Mouse (Mus musculus) MEL (cell line): ENCODE results near the gene Ruvbl1.

Source experiments
- CTCF ChIP-seq, 3 experiments: IDR thresholded peaks in 2 of 3; conservative IDR thresholded peaks in 1 of 3; 2 replicates each; pipeline ENCODE4 v1.5.1; 2011 to 2012; ENCODE audit warnings: low read length in 3 of 3, low read depth in 2 of 3, mild to moderate bottlenecking in 2 of 3, improper control_type of control experiment in 1 of 3, inconsistent platforms in 1 of 3, mixed read lengths in 1 of 3, moderate library complexity in 1 of 3; ENCODE audit not compliant: control insufficient read depth in 1 of 3, insufficient read depth in 1 of 3, poor library complexity in 1 of 3, severe bottlenecking in 1 of 3
- NELFE ChIP-seq: IDR thresholded peaks from 2 replicates; pipeline ENCODE4 v1.6.1; 2011; ENCODE audit warnings: low read depth, low read length, improper control_type of control experiment
- ZNF384 ChIP-seq: IDR thresholded peaks from 2 replicates; pipeline ENCODE4 v1.6.1; 2012; ENCODE audit warnings: low read depth, mild to moderate bottlenecking, inconsistent platforms, low read length, improper control_type of control experiment

DNA sequence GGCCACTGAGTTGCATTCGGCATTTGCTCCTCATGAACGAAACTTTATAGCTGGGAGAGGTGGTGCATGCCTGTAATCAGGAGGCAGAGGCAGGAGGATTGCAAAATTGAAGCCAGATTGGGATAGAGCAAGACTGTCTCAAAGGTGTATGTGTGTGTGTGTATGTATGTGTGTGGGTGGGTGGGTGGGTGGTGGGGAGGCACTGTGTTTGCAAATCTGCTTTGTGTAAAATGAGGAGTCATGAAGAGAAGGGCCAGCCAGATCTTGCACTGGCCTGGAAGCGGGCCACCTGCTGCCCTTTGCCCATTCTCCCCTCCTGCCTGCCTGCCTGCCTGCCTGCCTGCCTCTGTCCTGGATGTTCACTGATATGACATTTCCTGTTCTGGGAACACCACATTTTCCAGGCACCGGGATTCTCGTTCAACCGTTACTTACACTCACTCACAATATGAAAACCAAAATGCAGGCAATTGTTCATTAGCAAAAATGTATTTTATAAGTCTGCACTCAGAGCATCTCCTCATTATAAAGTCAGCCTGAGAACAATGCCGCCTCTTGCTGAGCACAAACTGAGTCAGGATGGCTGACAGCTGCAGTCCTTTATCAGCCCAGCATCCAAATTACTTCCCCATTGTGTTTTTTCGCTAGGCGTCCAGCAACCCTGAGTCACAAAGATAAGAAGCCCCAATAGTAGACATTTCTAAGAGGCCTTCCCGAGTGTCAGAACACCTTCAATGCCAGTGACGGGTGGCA lies 79.6 kb downstream of the Ruvbl1 start:
- TF ChIP-seq NELFE (no peak), CTCF (IDR thresholded peaks at IDR 0.05 in 2 of 3, conservative IDR thresholded peaks at IDR 0.05 in 1 of 3; ENCODE audit: control insufficient read depth in 1 of 3, insufficient read depth in 1 of 3, low read depth in 2 of 3, low read length in 3 of 3, poor library complexity in 1 of 3, severe bottlenecking in 1 of 3) (no peak), ZNF384 (peak; percentile 69)
